Mouse (Mus musculus): ENCODE data around the gene Igtp.

DNA sequence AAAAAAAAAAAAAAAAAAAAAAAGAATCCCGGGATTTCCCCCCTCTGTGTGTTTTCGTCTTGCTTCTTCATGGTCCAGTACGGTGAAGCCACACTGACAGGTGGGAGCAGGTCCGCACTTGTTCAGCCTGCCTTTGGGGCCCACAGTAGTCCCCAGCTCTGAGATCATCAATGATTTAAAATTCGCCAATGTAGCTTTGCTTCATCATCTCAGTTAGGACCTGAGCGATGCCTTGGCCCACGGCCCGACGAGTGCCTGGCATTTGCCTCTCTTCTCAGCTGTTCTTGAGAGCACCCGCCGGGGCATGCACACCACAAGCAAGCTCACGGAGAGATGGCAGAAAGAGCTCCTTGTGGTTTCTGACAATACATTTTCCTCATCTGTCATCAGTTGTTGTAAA, 1.7 kb downstream of the Igtp start:
- TF ChIP-seq CTCF (IDR thresholded peaks at IDR 0.05; ENCODE audit: control insufficient read depth, insufficient read depth, insufficient replicate concordance, low read depth, low read length): no peak
- TF ChIP-seq POLR2A (IDR thresholded peaks at IDR 0.05; ENCODE audit: control insufficient read depth, low read depth, low read length): no peak

All from testis, adult 2 months (tissue).